Mouse (Mus musculus): ENCODE results near the gene Sec1. TPM values are rescaled to one million over a fixed set of nuclear protein-coding genes. Genes with fewer than 3 reads are reported as not detected.

Sec1 gene
- polyA plus RNA-seq, 1 experiment from 2014 or later, result 0.68 TPM

DNA sequence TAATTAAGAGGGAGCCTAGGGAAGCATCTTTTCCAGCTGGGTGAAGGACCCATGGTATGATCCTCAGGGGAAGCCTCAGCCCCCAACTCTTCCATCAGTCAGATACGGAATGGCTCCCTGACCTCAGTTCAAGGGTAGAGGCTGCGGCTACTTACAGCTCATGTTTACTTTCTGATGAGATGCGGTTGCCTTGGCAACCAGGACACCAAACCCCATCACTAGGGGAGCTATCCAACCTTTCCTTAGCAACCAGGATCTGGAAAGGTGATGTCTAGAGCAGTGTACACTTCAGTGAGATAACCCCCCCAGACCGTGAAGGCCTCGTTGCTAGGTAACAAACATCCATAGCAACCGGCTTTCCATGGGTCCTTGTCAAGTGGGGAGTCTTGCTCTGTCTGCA is 14.8 kb upstream of the Sec1 start:
- peaks cover 42% of the 10 kb centered on the region for H3K36me3 ChIP-seq (replicated peaks)
- H3K27me3 ChIP-seq, result no peaks in the 10 kb centered on the region
- no peak overlapping the region for H3K9ac ChIP-seq
- ATAC-seq (ENCODE audit: low FRiP score), result no peak
- H3K4me2 ChIP-seq, result no peak overlapping the region
- no peak overlapping the region for H3K4me3 ChIP-seq (replicated peaks)
- peak overlapping the region; percentile 70; the same call in 1 of the 2 replicates for H3K27ac ChIP-seq
- peaks cover 57% of the 10 kb centered on the region for H3K4me1 ChIP-seq
- WGBS, result 51% methylated on average over 6 of the region's 6 CpGs
- H3K9me3 ChIP-seq, result no peaks in the 10 kb centered on the region

DNA sequence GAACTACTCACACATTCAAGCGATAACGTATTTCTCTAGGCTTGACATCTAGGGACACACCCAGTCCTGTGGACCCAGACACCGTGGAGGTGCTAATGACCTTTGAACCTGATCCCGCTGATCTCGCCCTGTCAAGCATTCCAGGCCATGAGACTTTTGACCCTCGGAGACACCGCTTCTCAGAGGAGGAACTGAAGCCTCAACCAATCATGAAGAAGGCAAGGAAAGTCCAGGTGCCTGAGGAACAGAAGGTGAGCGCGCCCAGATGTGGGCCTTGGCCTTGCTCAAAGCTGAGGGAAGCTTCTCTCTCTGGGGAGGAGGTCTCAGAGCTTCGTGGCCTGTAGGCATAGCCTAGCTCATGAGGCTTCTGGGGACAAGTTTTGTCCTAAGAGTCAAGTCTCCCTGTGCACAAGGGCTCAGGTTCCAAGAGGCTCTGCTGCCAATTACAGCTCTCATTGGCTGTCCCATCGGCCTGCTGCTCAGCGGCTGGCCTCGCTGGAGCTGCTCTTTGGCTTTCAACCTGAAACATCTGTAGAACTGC is 14.1 kb upstream of the Sec1 start:
- Histone ChIP-seq H3K9me3 (no peaks in the 10 kb centered on the region), H3K4me2 (peak overlapping the region; percentile 99; the same call in 1 of the 2 replicates), H3K27ac (peak overlapping the region; percentile 67), H3K4me1 (peaks cover 62% of the 10 kb centered on the region), H3K27me3 (no peaks in the 10 kb centered on the region), H3K9ac (no peak overlapping the region), H3K36me3 (replicated peaks) (peaks cover 38% of the 10 kb centered on the region), H3K4me3 (replicated peaks) (no peak overlapping the region)
- no peak for ATAC-seq (ENCODE audit: low FRiP score)
- WGBS, result 68% methylated on average over 13 of the region's 13 CpGs

DNA sequence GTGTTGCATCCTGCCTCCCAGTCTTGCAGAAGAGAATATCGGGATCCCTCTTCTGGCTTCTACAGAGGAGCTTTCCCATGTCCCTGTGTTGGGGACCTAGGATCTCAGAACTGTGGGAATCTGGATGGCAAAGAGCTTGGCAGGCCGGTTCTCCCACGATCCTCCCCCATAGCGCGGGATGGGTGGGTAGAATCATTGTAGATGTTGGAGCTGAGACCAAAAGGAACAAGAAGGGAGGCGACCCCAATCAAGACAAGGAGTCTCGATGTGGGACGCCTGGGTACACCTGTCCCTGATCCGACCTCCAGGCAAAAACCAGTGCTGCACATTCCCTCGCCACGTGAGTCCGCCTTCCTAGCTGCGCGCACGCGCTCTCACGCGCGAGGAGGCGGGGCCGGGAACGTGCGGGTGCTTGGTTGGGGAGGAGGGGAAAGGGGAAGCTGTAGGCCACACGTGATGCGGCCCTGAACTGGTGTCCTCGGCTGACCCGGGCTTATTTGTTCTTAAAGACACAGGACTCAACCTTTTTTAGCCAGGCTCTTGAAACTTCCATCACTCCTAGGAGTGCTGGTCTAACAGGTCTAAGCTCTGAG is 13.3 kb upstream of the Sec1 start:
- no peaks in the 10 kb centered on the region for H3K27me3 ChIP-seq
- WGBS, result under 1% methylated on average over 27 of the region's 27 CpGs
- peak overlapping the region; percentile 61 for H3K4me3 ChIP-seq (replicated peaks)
- H3K9ac ChIP-seq, result peak overlapping the region; percentile 79; the same call in 1 of the 2 replicates
- H3K36me3 ChIP-seq (replicated peaks), result peaks cover 30% of the 10 kb centered on the region
- peak overlapping the region; percentile 99 for H3K4me2 ChIP-seq
- peak; percentile 5; the same call in 1 of the 2 replicates for ATAC-seq (ENCODE audit: low FRiP score)
- H3K27ac ChIP-seq, result peak overlapping the region; percentile 78
- H3K9me3 ChIP-seq, result no peaks in the 10 kb centered on the region
- H3K4me1 ChIP-seq, result peaks cover 70% of the 10 kb centered on the region

DNA sequence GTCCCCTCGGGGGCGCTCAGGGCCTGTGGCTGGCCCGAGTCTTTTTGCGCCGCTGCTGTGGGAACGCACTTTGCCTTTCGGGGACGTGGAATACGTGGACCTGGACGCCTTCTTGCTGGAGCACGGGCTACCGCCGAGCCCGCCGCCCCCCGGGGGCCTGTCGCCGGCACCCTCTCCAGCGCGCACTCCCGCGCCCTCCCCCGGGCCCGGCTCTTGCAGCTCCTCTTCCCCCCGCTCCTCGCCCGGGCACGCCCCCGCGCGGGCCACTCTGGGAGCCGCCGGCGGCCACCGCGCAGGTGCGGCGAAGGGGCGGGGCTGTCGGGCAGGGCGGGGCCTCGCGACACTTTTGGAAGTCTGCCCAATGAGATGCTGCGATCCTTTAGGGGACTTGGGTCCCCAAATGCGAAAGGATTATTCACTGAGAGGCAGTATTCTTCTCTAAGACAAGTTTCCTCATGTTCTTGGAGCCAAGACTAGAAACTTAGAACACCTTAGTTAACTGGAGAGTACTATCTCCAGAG is 12.6 kb upstream of the Sec1 start:
- H3K27ac ChIP-seq, result peak overlapping the region; percentile 78
- peak overlapping the region; percentile 79 for H3K9ac ChIP-seq
- under 1% methylated on average over 45 of the region's 45 CpGs for WGBS
- ATAC-seq (ENCODE audit: low FRiP score), result 0 out of 2 replicates have a peak, but pooled peaks have one; percentile 1
- no peaks in the 10 kb centered on the region for H3K27me3 ChIP-seq
- peak overlapping the region; percentile 99 for H3K4me2 ChIP-seq
- H3K4me1 ChIP-seq, result peaks cover 70% of the 10 kb centered on the region
- peak overlapping the region; percentile 61 for H3K4me3 ChIP-seq (replicated peaks)
- peaks cover 23% of the 10 kb centered on the region for H3K36me3 ChIP-seq (replicated peaks)
- no peaks in the 10 kb centered on the region for H3K9me3 ChIP-seq

DNA sequence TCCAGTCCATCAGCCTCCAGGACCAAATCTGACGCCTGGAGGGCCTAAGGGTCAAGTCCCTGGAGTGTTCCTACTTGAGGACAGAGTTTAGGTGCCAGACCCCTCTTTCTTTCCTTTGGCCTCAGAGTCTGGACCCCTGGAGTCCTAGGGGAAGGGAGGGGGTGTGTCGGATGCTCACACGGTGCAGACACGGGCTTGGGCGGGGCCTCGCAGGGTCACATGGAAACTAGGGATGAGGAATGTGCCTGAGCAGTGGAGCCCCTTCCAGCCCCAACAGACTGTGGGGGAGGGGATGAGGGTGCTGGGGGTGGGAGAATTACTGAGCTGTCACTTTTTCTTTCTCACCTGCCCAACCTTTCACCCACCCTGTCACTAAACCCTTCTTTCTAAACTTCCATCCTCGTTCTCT is 11.7 kb upstream of the Sec1 start:
- Histone ChIP-seq H3K9me3 (no peaks in the 10 kb centered on the region), H3K27me3 (peaks cover 8% of the 10 kb centered on the region; the same call in 1 of the 2 replicates), H3K4me3 (replicated peaks) (peak overlapping the region; percentile 61), H3K27ac (peak overlapping the region; percentile 51; the same call in 1 of the 2 replicates), H3K36me3 (replicated peaks) (peaks cover 14% of the 10 kb centered on the region), H3K9ac (peak overlapping the region; percentile 79), H3K4me1 (peaks cover 78% of the 10 kb centered on the region), H3K4me2 (peak overlapping the region; percentile 99)
- no peak for ATAC-seq (ENCODE audit: low FRiP score)
- 1% methylated on average over 7 of the region's 7 CpGs for WGBS

DNA sequence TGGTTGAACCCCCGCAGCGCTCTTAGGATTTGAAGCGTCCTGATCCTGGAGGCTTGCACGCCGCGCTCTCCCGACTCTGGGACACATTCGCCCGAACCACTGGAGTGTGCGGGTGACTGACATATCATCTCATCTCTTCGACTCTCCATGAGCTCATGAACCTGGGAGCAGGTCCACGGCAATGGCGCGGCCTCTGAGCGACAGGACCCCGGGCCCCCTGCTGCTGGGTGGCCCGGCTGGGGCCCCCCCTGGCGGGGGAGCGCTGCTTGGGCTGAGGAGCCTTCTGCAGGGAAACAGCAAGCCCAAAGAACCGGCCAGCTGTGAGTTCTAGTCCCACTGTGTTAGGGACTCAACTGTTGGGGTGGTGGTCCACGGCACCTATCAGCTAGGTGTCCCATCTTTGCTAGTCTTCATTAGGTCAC is 11.3 kb upstream of the Sec1 start:
- WGBS, result 0% methylated on average over 21 of the region's 21 CpGs
- ATAC-seq (ENCODE audit: low FRiP score), result no peak

DNA sequence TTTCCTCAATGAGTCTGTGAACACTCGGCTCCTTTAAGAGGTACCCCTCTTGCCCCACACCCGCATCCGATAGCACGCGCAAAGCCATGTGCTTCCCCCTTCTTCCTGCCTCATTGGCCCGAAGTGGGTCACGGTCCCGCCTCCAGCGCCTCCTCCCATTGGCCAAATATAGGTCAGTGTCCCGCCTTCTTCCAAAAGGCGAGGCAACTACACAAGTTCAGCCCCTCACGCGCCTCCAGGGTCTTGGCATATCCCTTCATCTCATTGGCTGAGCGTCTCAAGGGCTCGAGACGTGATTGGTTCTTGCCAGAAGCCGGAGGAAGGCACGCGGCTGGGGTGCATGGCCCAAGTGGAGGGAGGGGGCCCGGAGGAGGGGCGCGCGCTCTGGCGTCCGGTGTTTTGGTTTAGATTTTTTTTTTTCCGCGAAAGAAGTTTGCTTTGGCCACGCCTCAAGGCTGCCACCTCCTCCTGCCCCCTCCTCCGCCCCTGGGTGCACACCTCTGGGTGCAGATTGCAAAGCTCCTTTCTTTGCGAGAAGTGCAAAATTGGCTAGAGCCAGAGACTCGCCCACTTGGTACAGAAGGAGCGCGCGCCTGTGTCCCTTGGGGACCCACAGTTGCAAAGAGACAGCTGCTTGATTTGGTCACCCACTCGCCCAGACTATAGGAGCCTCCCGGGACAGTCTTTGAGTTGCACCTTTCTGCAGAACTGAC is 10.7 kb upstream of the Sec1 start, which contains the start of gene Dbp:
Dbp (plus strand) TSS at position 359 of the 713 bp plus-strand sequence.
- no peaks in the 10 kb centered on the region for H3K9me3 ChIP-seq
- peak; percentile 86 for ATAC-seq (ENCODE audit: low FRiP score)
- peak within 1 kb of the TSS; percentile 99 for H3K4me2 ChIP-seq
- 0 out of 2 replicates have a peak, but pooled peaks cover 4% of the 10 kb centered on the region for H3K36me3 ChIP-seq (replicated peaks)
- peak within 1 kb of the TSS; percentile 79 for H3K9ac ChIP-seq
- WGBS, result 1% methylated on average over 36 of the region's 36 CpGs
- peak within 1 kb of the TSS; percentile 87 for H3K27ac ChIP-seq
- peaks cover 83% of the 10 kb centered on the region for H3K4me1 ChIP-seq
- peaks cover 15% of the 10 kb centered on the region for H3K27me3 ChIP-seq
- H3K4me3 ChIP-seq (replicated peaks), result peak within 1 kb of the TSS; percentile 61

More for the DNA sequence above, 11.3 kb upstream of the Sec1 start:
- H3K9ac ChIP-seq, result peak overlapping the region; percentile 79
- H3K27ac ChIP-seq, result peak overlapping the region; percentile 51
- H3K4me3 ChIP-seq (replicated peaks), result peak overlapping the region; percentile 61
- peaks cover 10% of the 10 kb centered on the region for H3K36me3 ChIP-seq (replicated peaks)
- H3K27me3 ChIP-seq, result peaks cover 10% of the 10 kb centered on the region
- no peaks in the 10 kb centered on the region for H3K9me3 ChIP-seq
- H3K4me1 ChIP-seq, result peaks cover 80% of the 10 kb centered on the region
- H3K4me2 ChIP-seq, result peak overlapping the region; percentile 99

DNA sequence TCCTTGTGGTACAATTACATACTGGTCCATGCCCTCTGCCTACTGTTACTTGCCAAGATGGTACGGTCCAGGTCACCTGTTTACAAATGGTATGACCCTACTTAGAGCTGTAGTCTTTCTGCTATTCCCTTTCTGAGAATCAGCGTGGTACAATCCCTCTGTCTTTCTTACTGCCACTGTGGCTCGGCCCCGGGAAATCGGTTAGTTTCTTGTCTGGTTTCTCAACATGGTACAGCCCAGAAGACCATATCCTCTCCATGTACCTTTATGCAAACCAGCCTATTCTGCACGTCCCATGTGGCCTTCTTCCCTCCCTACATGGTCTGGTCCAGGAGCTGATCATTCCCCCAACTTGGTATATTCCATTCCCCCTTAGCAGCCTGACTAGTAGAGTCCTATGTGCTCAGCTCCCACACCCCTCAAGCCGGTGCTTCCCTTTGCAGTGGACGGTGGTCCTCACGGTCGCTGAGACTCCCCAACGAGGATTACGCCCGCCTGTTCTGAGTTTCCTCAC is 9.9 kb upstream of the Sec1 start:
- Histone ChIP-seq H3K4me2 (peak overlapping the region; percentile 99), H3K27ac (peak overlapping the region; percentile 87), H3K9ac (peak overlapping the region; percentile 56), H3K9me3 (no peaks in the 10 kb centered on the region), H3K27me3 (peaks cover 23% of the 10 kb centered on the region), H3K4me3 (replicated peaks) (peak overlapping the region; percentile 43), H3K36me3 (replicated peaks) (no peaks in the 10 kb centered on the region), H3K4me1 (peaks cover 83% of the 10 kb centered on the region)
- under 1% methylated on average over 13 of the region's 13 CpGs for WGBS
- ATAC-seq (ENCODE audit: low FRiP score), result peak; percentile 40

DNA sequence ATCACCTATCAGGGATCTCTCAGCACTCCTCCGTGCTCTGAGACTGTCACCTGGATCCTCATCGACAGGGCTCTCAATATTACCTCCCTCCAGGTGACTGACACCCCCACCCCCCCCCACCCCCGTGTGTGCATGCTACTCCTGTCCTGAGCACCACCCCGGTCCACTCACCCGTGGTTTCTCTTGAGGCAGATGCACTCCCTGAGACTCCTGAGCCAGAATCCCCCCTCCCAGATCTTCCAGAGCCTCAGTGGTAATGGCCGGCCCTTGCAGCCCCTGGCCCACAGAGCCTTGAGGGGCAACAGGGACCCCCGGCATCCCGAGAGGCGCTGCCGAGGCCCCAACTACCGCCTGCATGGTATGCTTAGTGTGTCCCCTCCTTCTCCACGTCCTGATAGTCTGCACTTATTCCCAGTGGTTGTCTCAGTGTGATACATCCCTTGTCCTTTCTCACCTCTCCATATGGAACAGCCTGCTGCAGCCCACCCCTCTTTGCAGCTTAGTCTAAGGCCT is 9.4 kb upstream of the Sec1 start:
- peak overlapping the region; percentile 43 for H3K4me3 ChIP-seq (replicated peaks)
- H3K4me2 ChIP-seq, result peak overlapping the region; percentile 99
- H3K9me3 ChIP-seq, result no peaks in the 10 kb centered on the region
- peak overlapping the region; percentile 87 for H3K27ac ChIP-seq
- ATAC-seq (ENCODE audit: low FRiP score), result no peak
- H3K4me1 ChIP-seq, result peaks cover 78% of the 10 kb centered on the region
- H3K27me3 ChIP-seq, result peaks cover 28% of the 10 kb centered on the region
- no peaks in the 10 kb centered on the region for H3K36me3 ChIP-seq (replicated peaks)
- H3K9ac ChIP-seq, result peak overlapping the region; percentile 56
- 34% methylated on average over 12 of the region's 12 CpGs for WGBS

DNA sequence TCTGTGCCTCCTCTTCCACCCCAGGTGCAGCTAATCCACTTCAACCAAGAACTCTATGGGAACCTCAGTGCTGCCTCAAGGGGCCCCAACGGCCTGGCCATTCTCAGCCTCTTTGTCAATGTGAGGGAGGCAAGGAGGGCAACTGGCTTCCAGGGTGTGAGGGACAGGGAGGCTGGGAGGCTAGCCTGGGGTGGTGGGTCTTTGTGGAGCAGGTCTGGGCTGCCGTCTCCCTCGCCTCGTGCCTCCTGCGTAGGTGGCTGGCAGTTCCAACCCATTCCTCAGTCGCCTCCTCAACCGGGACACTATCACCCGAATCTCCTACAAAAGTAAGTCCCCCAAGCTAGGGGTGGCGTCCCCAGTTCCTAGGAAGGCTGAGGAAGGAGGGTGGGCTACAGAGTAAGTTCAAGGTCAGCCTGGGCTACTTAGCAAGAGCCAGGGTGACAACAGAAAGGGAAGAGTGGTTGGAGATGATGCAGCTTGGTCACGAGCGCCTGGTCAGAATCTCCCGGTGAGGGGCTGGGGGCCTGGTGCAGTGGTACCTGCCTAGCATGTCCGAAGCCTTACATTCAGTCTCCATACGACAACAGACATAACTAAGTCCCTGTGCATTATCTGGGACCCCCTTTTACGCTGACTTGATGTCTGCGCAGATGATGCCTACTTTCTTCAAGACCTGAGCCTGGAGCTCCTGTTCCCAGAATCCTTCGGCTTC is 8.8 kb upstream of the Sec1 start:
- Histone ChIP-seq H3K4me3 (replicated peaks) (peak overlapping the region; percentile 43; the same call in 1 of the 2 replicates), H3K27ac (peak overlapping the region; percentile 87; the same call in 1 of the 2 replicates), H3K9ac (no peak overlapping the region; the same call in 1 of the 2 replicates)

DNA sequence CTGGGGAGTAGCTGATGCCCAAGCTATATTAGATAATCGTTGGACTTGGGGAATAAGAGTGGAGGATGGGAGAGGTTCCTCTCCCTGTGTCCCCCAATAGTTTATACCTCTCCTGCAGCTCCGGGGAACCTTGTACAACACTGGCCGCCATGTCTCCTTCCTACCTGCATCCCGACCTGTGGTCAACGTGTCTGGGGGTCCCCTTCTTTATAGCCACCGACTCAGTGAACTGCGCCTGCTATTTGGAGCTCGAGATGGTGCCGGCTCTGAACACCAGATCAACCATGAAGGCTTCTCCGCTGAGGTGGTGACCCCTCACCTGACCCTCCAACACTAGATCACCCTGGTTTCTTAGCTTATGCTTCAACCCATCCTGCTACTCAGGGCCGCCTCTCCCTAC is 8.1 kb upstream of the Sec1 start:
- H3K4me1 ChIP-seq, result peaks cover 65% of the 10 kb centered on the region
- no peak overlapping the region for H3K9ac ChIP-seq
- 96% methylated on average over 11 of the region's 11 CpGs for WGBS

More for the DNA sequence above, 8.8 kb upstream of the Sec1 start:
- no peaks in the 10 kb centered on the region for H3K9me3 ChIP-seq
- WGBS, result 86% methylated on average over 17 of the region's 17 CpGs
- H3K27me3 ChIP-seq, result peaks cover 35% of the 10 kb centered on the region
- peaks cover 72% of the 10 kb centered on the region for H3K4me1 ChIP-seq
- H3K4me2 ChIP-seq, result peak overlapping the region; percentile 99; the same call in 1 of the 2 replicates
- no peak for ATAC-seq (ENCODE audit: low FRiP score)
- H3K36me3 ChIP-seq (replicated peaks), result no peaks in the 10 kb centered on the region

More for the DNA sequence above, 8.1 kb upstream of the Sec1 start:
- H3K4me2 ChIP-seq, result no peak overlapping the region
- H3K36me3 ChIP-seq (replicated peaks), result no peaks in the 10 kb centered on the region
- H3K27me3 ChIP-seq, result peaks cover 37% of the 10 kb centered on the region
- no peak overlapping the region for H3K4me3 ChIP-seq (replicated peaks)
- ATAC-seq (ENCODE audit: low FRiP score), result no peak
- H3K27ac ChIP-seq, result no peak overlapping the region
- H3K9me3 ChIP-seq, result no peaks in the 10 kb centered on the region
